Mouse (Mus musculus): Measurements from ENCODE around the gene Gm10073.
"Not testable (repeated sequence)": the region's sequence is repeated elsewhere in the genome, so short reads cannot be mapped to it uniquely, and the experiment has no call there.

Gm10073 gene

DNA sequence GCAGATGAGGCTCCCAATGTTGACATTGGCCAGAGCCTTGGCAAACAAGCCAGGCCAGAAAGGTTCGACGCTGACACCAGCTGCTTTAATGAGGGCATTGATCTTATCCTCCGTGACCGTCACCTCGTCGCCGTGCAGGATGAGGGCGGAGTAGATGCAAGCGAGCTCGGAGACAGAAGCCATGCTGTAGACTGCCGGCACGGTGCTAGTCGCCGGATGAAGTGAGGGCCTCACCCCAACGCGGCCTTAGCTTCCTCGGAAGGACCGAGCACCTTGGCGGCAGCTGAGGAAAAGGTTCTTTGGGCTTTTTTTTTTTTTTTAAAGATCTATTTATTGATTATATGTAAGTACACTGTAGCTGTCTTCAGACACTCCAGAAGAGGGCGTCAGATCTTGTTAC is at the start of gene Gm10073:
Gm10073 (minus strand) TSS at position 294 of the 400 bp plus-strand sequence.
- not testable (repeated sequence) for DNase-seq

DNA sequence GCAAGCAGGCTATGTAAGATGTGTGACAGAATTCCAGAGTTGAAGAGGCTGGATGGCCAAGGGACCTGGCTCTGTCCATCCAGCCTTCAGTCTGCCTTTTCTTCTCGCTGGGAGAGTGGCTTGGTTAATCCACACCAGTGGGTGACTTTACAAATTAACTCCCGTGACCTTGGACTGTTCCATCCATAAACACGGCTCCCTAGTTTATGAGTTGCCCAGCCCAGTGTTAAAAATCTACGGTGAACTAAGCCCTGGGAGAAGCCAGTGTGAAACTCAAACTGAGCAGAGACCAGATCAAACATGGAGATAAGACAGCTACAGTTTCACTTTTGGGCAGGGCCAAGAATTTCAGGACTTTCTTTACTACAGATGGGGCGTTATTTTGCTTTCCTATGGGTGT is 49.8 kb upstream of the Gm10073 start:
- DNase-seq = peak; percentile 66 to 85

DNA sequence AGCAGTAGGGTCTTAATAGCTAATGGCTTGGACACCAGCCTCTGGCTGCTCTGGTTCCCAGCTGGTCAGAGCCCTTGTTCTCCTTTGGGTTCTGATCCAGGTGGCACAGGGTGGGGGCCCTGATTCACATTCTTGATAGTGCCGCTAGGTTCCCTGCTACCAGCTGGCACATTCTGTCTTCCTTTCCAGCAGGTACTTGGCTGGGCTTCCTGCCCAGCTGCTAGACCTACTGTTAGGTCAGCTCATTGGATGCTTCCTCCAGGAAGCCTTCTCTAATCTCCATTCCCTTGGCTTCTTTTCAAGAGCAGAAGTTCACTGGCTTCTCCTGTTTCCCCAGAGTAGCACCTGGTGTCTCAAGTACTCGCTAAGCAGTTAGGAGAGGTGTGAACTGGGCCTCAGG is 47.2 kb upstream of the Gm10073 start:
- peak; percentile 66 for DNase-seq

DNA sequence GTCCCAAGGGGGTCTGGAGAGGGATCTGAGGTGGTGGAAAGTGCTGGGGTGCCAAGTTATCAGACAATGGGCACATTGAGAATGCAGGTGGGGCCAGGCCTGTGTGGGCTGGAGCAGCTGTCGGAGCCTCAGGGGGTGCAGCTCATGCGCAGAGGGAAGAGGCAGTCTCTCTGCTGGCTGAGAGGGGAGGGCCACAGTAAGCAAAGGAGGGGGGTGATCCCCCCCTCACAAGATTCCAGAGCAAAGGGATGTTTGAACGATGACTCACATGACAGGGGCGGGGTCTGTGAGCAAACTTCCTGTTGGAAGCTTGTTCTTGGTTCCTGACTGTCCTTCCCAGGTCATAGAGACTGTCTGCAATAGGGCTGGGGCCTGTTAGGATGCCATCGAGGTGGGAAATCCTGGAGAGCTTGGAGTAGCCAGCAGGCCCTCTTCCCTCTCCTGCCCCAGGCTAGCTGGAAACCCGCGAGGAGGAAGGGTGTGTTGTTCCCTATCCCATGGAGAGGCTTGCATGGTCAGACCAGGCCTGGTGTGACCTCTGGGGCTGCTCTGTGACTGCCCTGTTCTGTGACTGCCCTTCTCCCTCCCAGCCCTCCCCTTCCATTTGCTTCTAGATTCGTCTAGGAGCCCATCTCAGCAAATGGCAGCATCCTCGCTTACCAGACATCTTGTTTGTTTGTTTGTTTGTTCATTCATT is 46.4 kb upstream of the Gm10073 start:
- DNase-seq = peak; percentile 87

DNA sequence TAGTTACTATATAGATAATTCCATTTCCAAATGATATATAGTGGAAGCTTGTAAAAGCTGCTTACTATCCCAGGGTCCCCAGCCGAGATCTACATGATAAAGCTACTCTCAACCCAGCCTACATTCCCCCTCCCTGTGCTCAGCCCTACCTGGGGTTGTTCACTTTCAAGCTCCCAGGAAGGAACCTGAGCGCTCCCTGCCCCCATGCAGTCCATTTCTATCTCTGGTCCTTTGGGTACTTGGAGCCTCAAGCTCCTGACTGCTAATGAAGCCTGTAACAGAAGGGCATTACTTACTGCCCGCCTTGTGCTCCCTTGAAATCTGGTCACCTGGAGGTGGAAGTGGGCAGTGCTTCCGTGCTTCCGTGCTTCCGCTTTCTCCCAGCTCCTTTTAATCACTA is 45.1 kb upstream of the Gm10073 start:
- DNase-seq = no peak

DNA sequence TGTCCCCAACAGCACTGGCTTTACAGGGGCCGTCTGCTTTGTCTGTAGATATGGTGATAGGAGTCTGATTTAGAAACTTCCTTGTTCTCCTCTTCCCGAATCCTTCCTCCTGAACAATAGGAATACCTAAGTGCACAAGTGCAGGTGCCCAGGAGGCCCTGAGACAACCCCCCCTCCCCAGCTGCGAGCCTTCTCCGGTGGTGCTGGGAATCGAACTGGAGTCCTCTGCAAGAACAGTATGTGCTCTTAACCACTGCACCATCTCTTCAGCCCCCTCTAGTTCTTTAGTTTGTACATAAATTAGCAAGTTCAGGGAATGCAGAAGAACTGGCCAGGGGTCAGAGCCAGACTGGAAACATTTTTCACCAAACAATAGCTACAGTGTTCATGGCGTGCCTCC is 44.6 kb upstream of the Gm10073 start:
- DNase-seq = no peak

DNA sequence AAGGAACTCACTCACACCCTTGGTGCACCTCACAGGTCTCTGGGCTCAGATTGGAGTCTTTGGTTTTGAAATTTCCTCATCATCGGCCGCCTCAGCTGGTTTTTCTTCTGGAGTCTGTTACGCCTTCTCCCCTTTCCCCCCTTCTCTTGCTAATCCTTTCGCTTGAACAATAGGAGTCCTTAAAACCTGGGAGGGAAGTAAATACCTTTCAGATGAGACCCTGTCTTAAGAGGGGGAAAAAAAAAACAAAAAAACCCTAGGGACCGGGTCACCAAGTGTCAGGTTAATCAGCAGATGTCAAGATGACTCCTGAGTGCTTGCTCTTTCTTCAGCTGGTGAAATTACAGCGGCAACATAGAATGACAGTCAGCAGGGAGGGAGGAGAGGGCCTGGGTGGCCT is 43.9 kb upstream of the Gm10073 start:
- no peak for DNase-seq

DNA sequence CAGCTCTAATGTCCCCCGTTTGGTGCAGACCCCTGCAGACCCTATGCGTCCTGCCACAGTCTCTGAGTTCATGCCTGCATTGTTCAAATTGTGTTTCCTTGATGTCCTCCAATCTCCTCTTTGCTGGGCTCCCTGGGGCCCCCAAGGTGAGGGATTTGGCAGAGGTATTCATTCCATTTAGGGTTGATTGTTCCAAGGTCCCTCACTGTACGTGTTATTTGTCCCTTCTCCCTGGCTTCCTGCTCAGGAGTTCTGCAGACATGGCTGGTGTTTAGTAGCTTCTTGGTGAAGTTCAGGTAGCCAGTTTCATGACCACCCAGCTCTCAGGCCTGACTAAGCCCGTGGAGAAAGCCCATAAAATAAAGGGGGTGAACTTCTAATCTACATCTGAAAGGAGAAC is 43.4 kb upstream of the Gm10073 start:
- DNase-seq = no peak

DNA sequence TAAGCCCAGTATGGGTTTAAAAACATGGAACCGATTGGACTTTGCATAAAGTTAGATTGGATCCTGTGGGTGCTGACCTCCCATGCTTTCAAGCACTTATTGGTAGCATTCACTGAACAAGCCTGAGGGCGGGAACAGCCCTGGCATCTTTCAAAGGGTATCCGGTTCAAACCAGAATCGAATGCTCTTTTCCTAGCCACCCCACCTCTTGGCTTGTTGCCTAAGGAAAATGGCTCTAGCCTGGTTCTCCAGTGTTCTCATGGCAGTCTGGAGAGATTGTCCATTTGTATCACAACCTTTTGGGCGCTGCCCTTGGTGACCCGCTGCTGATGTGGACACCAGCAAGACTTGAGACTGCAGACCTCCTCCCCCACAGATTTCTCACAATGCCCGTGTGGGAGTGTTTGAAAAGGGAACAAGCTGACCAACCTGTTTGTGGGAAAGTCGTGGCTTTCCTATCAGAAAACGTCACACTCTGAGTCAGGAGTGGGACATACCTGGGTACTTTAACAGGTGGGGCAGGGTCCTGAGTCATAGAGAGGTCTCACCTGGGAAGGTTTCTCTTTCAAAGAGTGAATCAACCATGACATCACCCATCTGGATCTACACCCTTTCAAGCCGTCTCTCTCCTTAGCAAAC is 42.5 kb upstream of the Gm10073 start:
- DNase-seq = peak; percentile 62 to 80

DNA sequence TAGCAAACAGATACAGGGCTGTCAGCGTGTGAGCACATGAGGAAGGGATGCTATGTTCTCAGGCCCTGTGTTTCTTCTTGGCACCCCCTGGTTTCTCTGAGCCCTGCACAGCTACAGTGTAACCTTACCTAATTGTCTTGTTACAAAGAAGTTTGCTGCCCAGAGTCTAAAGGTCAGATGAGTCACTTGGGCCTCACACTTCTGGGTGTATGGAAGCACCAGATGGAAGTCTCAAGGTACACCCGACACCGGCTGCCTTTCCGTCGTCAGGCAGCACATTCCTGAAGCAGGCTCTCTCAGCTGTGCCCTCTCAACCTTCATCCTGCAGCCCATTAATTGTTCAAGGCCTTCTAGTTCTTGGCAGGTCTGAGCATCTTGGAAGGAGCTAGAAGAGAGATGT is 41.4 kb upstream of the Gm10073 start:
- peak; percentile 66 to 82 for DNase-seq

DNA sequence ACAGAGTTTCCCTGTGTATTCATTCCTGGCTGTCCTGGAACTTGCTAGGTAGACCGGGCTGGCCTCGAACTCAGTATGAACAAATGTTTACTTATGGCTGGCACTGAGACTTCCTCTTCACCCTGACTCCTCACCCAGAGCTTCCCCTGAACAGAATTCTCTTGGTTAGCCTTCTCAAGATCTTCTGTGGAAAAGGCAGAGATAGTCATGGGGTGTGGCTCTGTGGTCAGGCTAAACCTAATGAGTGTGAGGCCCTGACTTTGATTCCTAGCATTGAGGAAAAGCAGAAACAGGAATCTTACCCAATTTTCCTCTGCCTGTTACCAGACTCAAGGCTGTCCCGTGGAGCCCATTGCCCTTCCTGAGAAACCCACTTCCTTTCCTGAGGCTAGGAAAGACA is 38.8 kb upstream of the Gm10073 start:
- DNase-seq = no peak

DNA sequence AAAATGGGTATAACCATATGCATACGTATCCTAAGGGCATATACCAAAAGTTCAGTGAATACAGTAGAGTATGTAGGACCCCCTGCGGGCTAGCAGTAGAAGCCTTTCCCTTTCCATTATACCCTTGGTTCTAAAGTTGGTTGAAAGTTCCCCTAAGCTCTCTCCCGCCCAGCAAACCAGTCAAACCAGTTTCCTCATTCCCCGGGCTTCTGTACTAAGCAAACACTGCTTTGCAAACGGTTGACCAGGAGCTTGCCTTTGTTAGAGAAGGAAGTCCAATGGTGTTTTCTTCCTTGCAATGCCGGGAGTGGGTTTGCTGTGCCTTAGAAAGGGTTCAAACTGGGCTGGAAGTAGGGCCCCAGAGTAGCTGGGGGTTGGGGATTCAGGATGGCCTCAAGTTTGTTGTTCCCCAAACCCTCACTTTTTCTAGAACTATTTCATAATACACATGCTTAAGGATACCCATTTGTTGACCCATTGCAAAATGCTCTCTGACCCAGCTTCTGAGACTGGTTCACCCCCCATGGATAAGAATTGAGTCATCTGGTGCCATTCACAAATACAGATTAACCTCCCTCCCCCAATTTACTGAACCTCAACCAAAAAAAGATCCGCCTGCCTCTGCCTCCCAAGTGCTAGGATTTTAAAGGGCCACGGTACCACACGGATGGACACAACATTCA is 37.8 kb upstream of the Gm10073 start:
- DNase-seq = peak; percentile 52 to 59

DNA sequence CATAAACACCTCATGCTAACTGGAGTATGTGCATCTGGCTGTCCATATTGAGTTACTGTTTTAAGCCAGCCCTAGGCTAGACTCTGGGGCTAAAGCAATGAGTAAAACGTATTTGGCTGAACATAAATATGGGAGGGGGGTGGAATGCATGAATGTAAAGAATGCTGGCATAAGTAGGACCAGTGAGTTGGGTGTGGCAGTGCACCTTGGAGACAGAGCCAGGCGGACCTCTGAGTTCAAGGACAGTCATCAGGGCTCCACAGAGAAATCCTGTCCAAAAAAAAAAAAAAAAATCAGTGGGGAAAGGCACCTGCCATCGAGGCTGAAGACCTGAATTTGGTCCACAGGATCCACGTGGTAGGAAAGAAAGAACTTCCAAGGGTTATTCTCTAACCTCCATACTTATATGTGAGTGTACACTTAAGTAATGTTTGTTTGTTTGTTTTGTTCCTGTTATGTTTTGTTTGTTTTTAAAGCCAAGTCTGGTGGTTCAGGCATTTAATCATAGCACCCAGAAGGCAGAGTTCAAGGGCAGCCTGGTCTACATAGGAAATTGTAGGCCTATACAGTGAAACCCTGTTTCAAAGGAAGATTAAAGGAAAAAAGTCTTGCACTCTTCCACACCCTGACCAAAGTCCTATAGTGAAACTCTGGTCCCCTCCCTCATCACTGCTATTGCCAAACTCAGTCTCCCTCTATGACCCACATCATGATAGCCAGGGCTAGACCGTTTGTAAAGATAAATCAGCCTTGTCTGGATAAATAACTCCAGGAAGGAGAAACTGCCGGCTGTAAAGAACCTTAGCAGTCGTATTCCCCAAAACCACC is 36.0 kb upstream of the Gm10073 start:
- no peak for DNase-seq

DNA sequence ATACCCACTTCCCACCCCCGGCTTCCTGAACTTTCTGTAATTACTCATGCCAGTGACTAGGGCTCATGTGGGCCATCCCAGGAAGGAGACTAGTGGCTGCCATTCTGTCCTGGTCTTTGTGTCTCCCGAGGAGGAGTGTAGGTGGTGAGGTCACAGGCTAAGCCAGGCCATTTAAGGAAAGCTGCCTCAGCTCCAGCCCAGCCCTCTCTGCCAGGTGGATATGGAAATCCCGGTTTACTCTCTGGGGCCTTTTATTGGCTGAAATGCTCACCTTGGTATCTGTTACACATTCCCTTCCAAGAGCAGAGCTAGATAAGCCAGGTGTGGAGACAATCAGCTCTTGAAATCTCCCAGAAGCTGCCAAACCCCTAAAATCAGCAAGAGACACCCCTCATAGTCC is 35.2 kb upstream of the Gm10073 start:
- DNase-seq = no peak

DNA sequence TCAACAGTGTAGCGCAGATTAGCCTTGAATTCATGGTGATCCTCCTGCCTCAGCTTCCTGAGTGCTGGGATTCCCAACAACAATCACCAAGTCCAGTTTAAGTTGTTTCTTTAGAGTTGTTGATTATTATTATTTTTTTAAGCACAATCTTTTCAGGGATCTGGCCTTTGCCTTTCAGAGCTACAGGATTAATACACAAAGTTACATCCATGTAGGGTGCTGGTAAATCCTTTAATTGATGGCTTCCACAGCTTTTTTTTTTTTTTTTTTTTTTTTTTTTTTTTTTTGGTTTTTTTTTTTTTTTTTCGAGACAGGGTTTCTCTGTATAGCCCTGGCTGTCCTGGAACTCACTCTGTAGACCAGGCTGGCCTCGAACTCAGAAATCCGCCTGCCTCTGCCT is 34.5 kb upstream of the Gm10073 start:
- DNase-seq = not testable (repeated sequence)

DNA sequence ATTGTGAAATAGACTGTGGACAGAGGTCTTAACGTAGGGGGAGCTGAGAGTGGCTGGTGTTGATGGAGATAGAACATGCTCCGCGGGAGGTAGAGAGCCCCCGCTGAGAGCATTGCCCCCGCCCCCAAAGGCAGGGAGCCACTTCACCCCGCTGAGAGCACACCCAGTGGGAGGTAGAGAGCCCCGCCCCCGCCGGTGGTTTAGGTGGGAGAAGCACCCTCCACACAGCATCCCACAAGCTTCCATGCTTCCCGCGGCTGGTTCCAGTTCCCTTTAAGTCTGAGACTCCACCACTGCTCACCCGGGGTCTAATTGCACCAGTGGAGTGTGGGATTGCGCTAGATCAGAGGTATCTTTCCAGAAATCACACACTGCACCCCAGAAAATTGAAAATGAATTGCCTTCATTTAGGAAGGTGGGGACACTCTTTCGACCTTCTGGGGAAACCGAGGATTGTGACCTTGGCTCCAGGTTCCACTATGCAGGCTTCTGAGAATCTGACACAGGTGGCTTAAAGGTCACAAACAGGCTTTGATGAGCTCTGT is 33.4 kb upstream of the Gm10073 start:
- no peak for DNase-seq

DNA sequence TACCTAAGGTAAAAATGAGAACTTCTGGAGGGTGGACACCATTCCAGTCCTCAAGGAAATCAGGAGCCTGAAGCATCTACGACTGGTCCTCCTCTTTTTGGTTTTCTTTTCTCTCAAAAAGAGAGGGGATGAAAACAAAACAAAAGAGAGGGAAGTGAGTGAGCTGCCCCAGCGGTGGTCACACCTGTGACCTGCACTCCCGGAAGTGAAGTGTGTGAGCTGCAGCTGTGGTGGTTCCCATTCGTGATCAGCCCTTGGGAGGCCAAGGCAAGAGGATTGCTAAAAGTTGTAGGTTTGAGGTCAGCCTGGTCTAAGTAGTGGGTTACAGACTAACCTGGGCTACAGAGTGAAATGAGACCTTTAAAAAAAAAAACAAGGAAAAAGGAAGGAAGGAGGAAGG is 32.9 kb upstream of the Gm10073 start:
- DNase-seq = no peak

DNA sequence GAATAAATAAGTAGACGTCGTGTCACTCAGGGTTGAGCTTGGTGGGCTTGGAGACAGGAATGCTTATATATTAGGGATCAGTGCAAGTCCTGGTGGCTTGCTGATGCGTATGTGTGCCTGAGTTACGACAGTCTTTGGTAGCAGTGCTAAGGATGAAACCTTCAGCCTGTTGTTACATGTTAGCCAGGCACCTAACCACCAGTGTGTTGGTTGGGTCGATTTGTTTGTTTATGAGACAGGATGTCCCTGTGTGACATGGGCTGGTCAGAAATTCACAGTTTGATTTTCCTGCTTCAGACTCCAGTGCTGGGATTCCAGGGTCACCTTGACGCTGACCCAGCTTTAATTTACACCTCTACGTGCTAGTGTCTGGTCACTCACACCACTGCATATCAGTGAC is 32.4 kb upstream of the Gm10073 start:
- no peak for DNase-seq

DNA sequence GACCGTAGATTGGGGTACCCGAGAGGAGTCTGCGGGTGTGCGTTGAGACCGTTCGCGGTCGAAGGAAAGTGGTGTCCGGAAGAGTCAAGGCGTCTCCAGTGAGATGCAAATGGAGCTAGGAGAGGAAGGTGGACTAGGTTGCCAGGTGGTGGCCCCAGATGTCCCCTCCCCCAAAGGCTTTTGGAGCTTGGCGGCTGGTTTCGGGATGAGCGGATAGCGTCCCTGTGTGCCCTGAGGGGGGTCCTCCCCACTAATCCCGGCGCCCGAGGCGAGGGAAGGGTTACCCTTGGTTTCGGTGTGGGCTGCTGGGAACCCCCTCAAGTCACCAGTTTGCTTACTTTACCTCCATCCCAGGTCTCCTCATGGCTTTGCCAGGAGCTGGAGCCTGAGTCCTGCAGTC is 30.7 kb upstream of the Gm10073 start:
- DNase-seq = peak in 1 of 2 experiments; percentile 49

DNA sequence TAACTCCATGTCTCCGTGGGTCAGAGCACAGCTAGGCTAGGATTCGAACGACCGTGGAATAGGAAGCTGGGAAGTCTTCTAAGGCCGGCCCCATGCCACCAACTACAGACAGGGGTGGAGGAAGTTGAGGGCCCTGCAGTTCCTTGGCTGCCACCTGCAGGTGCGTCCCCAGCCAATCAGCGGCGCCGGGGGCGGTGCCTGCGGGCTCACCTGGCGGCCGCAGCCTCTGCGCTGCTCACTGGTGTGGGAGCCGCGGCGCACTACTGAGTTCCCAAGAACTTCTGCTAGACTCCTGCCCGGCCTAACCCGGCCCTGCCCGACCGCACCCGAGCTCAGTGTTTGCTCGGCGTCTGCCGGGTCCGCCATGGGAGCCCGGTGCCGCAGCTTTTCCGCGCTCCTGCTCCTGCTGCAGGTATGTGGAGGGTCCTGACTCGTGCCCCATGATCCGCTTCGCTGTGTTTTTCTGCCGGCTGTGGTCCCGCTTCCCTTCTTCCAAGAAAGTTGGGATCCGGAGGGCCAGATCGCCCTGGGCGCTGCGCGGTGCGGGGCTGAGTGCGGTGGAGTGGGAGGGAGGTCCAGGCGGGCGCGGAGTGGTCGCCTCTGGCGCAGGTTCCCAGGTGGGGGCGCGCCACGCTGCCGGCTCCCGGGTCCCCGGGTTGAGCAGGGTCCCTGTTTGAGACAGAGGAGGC is 30.0 kb upstream of the Gm10073 start, which contains the start of gene Cdh1:
Cdh1 (plus strand) TSS at position 221 of the 689 bp plus-strand sequence.
- DNase-seq = peak; percentile 93 to 95

DNA sequence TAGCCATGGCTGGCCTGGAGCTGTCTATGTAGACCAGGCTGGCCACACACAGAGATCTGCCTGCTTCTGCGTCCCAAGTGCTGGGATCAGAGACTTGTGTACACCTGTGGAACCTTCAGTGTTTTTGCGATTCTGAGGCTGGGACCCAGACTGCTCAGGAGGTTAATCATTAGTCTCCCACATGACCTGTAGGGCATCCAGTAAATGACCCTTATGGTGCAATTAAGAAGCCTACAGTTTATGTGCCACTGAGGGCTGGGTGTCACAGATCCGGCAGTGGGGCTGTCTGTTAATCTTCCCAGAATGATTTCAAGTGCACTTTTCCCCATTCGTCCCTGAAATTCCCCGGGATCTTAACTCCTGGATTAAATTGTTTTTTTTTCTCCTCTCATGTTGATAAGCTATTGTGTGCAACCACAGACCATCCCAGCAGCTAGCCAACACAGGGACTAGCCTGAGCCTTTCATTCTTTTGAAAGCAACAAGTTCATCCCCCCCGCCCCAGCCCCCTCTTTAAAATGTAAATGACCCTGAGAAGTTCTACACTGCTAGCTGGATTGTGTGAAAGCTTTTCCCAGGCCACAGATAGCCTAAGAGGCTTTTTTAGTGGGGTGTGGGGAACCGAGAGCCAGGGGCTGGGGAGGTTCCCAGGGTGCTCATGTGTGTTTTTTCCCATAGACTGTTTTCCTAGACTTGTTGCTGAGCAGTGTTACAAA is 26.2 kb upstream of the Gm10073 start:
- no peak for DNase-seq

DNA sequence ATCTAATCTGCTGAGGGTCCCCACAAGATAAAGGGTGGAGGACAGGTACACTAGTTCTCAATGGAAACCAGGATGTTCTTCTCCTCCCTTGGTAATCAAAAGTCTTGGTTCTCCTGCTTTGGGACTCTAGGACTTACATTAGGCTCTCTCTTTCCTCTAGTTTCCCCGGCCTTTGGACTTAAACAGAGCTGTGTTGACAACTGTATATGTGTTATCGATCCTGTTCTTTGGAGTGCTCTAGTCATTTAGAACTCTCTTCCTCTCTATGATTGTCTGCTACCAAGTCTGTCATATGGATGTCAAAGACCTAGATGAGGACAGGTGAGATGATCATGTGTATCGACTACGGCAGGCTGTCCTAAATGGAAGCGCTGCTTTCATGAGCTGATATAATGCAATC is 23.8 kb upstream of the Gm10073 start:
- DNase-seq = no peak
